Mouse (Mus musculus): ENCODE data around the gene Ptch2. TPM values are rescaled to one million over a fixed set of nuclear protein-coding genes. Genes with fewer than 3 reads are reported as not detected.

The Ptch2 gene
- total RNA-seq, 1 experiment from 2014 or later, result not detected

- peak; percentile 45 for ATAC-seq (replicated peaks; ENCODE audit: low read depth, poor library complexity, severe bottlenecking)
Observed at GRCm38 (mm10) chr4:117125910-117126674, 30.2 kb downstream of the Ptch2 start.

GRCm38 (mm10) chr4:117126675-117127290 is 30.9 kb downstream of the Ptch2 start, which contains the start of gene Tctex1d4:
Tctex1d4 (plus strand) TSS chr4:117126794.
- peak; percentile 11; the same call in 1 of the 2 replicates for ATAC-seq (replicated peaks; ENCODE audit: low read depth, poor library complexity, severe bottlenecking)

- ATAC-seq (replicated peaks; ENCODE audit: low read depth, poor library complexity, severe bottlenecking), result no peak
Observed at GRCm38 (mm10) chr4:117127991-117128686, 32.3 kb downstream of the Ptch2 start.

GRCm38 (mm10) chr4:117130790-117131189 is 34.9 kb downstream of the Ptch2 start:
- ATAC-seq (replicated peaks; ENCODE audit: low read depth, poor library complexity, severe bottlenecking), result no peak

- ATAC-seq (replicated peaks; ENCODE audit: low read depth, poor library complexity, severe bottlenecking), result no peak
Observed at GRCm38 (mm10) chr4:117131198-117131597, 35.3 kb downstream of the Ptch2 start.

GRCm38 (mm10) chr4:117131890-117132793 is 36.3 kb downstream of the Ptch2 start:
- no peak for ATAC-seq (replicated peaks; ENCODE audit: low read depth, poor library complexity, severe bottlenecking)

- ATAC-seq (replicated peaks; ENCODE audit: low read depth, poor library complexity, severe bottlenecking), result no peak
Observed at GRCm38 (mm10) chr4:117132794-117133143, 36.9 kb downstream of the Ptch2 start.

- 0 out of 2 replicates have a peak, but pooled peaks have one; percentile 7 for ATAC-seq (replicated peaks; ENCODE audit: low read depth, poor library complexity, severe bottlenecking)
Observed at GRCm38 (mm10) chr4:117133366-117133796, 37.5 kb downstream of the Ptch2 start.

GRCm38 (mm10) chr4:117133817-117134600 is 38.1 kb downstream of the Ptch2 start, which contains the start of gene Plk3:
Plk3 (minus strand) TSS chr4:117133963.
- peak; percentile 92 for ATAC-seq (replicated peaks; ENCODE audit: low read depth, poor library complexity, severe bottlenecking)

- no peak for ATAC-seq (replicated peaks; ENCODE audit: low read depth, poor library complexity, severe bottlenecking)
Observed at GRCm38 (mm10) chr4:117134601-117134995, 38.7 kb downstream of the Ptch2 start.

- no peak for ATAC-seq (replicated peaks; ENCODE audit: low read depth, poor library complexity, severe bottlenecking)
Observed at GRCm38 (mm10) chr4:117136034-117136433, 40.2 kb downstream of the Ptch2 start.

- ATAC-seq (replicated peaks; ENCODE audit: low read depth, poor library complexity, severe bottlenecking), result no peak
Observed at GRCm38 (mm10) chr4:117138295-117139216, 42.7 kb downstream of the Ptch2 start.

- ATAC-seq (replicated peaks; ENCODE audit: low read depth, poor library complexity, severe bottlenecking), result peak; percentile 57
Observed at GRCm38 (mm10) chr4:117139217-117139612, 43.3 kb downstream of the Ptch2 start.

GRCm38 (mm10) chr4:117140613-117141012 is 44.7 kb downstream of the Ptch2 start:
- ATAC-seq (replicated peaks; ENCODE audit: low read depth, poor library complexity, severe bottlenecking), result no peak

- no peak for ATAC-seq (replicated peaks; ENCODE audit: low read depth, poor library complexity, severe bottlenecking)
Observed at GRCm38 (mm10) chr4:117143023-117143422, 47.1 kb downstream of the Ptch2 start.

- ATAC-seq (replicated peaks; ENCODE audit: low read depth, poor library complexity, severe bottlenecking), result no peak
Observed at GRCm38 (mm10) chr4:117145248-117145647, 49.4 kb downstream of the Ptch2 start.

GRCm38 (mm10) chr4:117146176-117146575 is 50.3 kb downstream of the Ptch2 start:
- peak; percentile 75 for ATAC-seq (replicated peaks; ENCODE audit: low read depth, poor library complexity, severe bottlenecking)

All from common myeloid progenitor, adult 5-6 weeks (primary cell).